ENCODE assay signal across 13 mouse cellular contexts in genomic region chr13:99609151-99610146, GRCm38 (mm10).
DNase-seq lines count a peak whose midpoint lies in the region; ATAC-seq and TF ChIP-seq lines count a peak whose summit lies in the region.
"Had no signal": no experiment of that assay in that cellular context is flagged by ENCODE, and none has a peak within 500 bp of the region (broad histone marks: within the 10 kb centered on the region; RNA-seq: fewer than 3 reads in every experiment).

No protein-coding gene starts in this region.

- DNase-seq in heart, adult 11 months, result peak; percentile 62
- DNase-seq in heart, adult 18-20 months, result no peak
- DNase-seq in forebrain, embryonic 11.5 days (ENCODE audit: low spot score), result peak; percentile 53
- peak; percentile 68 for DNase-seq in hindbrain, postnatal 0 days (ENCODE audit: low spot score)
- DNase-seq in liver, embryonic 11.5 days (ENCODE audit: low spot score), result no peak
- no peak for DNase-seq in urinary bladder, postnatal 25 days (ENCODE audit: low spot score)
- no peak for DNase-seq in adrenal gland, postnatal 14 days
- DNase-seq: heart, adult 2 months; kidney, adult 18-20 months; lung, postnatal 4 days; thymus, postnatal 14 days had no signal

- no peaks in the 10 kb centered on the region for H3K27me3 ChIP-seq in forebrain, embryonic 11.5 days (ENCODE audit: control insufficient read depth, insufficient read depth, low read length)
- H3K27me3 ChIP-seq in hindbrain, postnatal 0 days (ENCODE audit: insufficient read depth, low read length), result no peaks in the 10 kb centered on the region
- peaks cover 7% of the 10 kb centered on the region; the same call in 1 of the 2 replicates for H3K27me3 ChIP-seq in neural tube, embryonic 13.5 days
- no peaks in the 10 kb centered on the region for H3K27me3 ChIP-seq in liver, embryonic 11.5 days (replicated peaks; ENCODE audit: control insufficient read depth, insufficient read depth, low read length)
- H3K27me3 ChIP-seq: limb, embryonic 15.5 days had no signal

- H3K4me1 ChIP-seq in forebrain, embryonic 11.5 days (replicated peaks; ENCODE audit: control insufficient read depth, insufficient read depth, low read length), result peaks cover 13% of the 10 kb centered on the region; the same call in 1 of the 2 replicates
- peaks cover 10% of the 10 kb centered on the region for H3K4me1 ChIP-seq in hindbrain, postnatal 0 days (ENCODE audit: insufficient read depth, low read length)
- H3K4me1 ChIP-seq in neural tube, embryonic 13.5 days (replicated peaks), result peaks cover 23% of the 10 kb centered on the region
- peaks cover 2% of the 10 kb centered on the region for H3K4me1 ChIP-seq in liver, embryonic 11.5 days (replicated peaks; ENCODE audit: control insufficient read depth, insufficient read depth, low read length)

- H3K9me3 ChIP-seq in forebrain, embryonic 11.5 days (ENCODE audit: control insufficient read depth, low read length), result no peaks in the 10 kb centered on the region
- no peaks in the 10 kb centered on the region for H3K9me3 ChIP-seq in hindbrain, postnatal 0 days (ENCODE audit: low read length)
- no peaks in the 10 kb centered on the region for H3K9me3 ChIP-seq in neural tube, embryonic 13.5 days
- H3K9me3 ChIP-seq in liver, embryonic 11.5 days (ENCODE audit: control insufficient read depth, low read length), result no peaks in the 10 kb centered on the region
- H3K9me3 ChIP-seq: limb, embryonic 15.5 days had no signal

- H3K36me3 ChIP-seq in forebrain, embryonic 11.5 days (ENCODE audit: control insufficient read depth, insufficient read depth, low read length), result no peaks in the 10 kb centered on the region
- H3K36me3 ChIP-seq in hindbrain, postnatal 0 days (ENCODE audit: insufficient read depth, low read length), result no peaks in the 10 kb centered on the region
- no peaks in the 10 kb centered on the region for H3K36me3 ChIP-seq in neural tube, embryonic 13.5 days
- no peaks in the 10 kb centered on the region for H3K36me3 ChIP-seq in liver, embryonic 11.5 days (ENCODE audit: control insufficient read depth, insufficient read depth, low read length)
- H3K36me3 ChIP-seq: limb, embryonic 15.5 days had no signal

- TF ChIP-seq CTCF in hindbrain, postnatal 0 days (IDR thresholded peaks at IDR 0.05; ENCODE audit: low read depth), result no peak

- H3K9ac ChIP-seq in forebrain, embryonic 11.5 days (ENCODE audit: low read length), result 0 out of 2 replicates have a peak overlapping the region, but pooled peaks have one; percentile 3
- peak overlapping the region; percentile 33; the same call in 1 of the 2 replicates for H3K9ac ChIP-seq in hindbrain, postnatal 0 days (replicated peaks; ENCODE audit: low read length)
- no peak overlapping the region for H3K9ac ChIP-seq in neural tube, embryonic 13.5 days
- H3K9ac ChIP-seq in liver, embryonic 11.5 days (ENCODE audit: low read depth, low read length), result no peak overlapping the region
- H3K9ac ChIP-seq: limb, embryonic 15.5 days had no signal

- H3K4me3 ChIP-seq in forebrain, embryonic 11.5 days (ENCODE audit: low read depth, low read length), result no peak overlapping the region
- H3K4me3 ChIP-seq in hindbrain, postnatal 0 days (ENCODE audit: low read length), result no peak overlapping the region
- H3K4me3 ChIP-seq in neural tube, embryonic 13.5 days, result no peak overlapping the region
- no peak overlapping the region for H3K4me3 ChIP-seq in liver, embryonic 11.5 days (ENCODE audit: low read depth, low read length)
- H3K4me3 ChIP-seq: heart, adult 2 months; limb, embryonic 15.5 days had no signal

- H3K27ac ChIP-seq in forebrain, embryonic 11.5 days (ENCODE audit: low read depth, low read length), result peak overlapping the region; percentile 63; the same call in 1 of the 2 replicates
- peak overlapping the region; percentile 69 for H3K27ac ChIP-seq in hindbrain, postnatal 0 days
- H3K27ac ChIP-seq in neural tube, embryonic 13.5 days (replicated peaks), result 0 out of 2 replicates have a peak overlapping the region, but pooled peaks have one; percentile 25
- H3K27ac ChIP-seq in liver, embryonic 11.5 days (ENCODE audit: low read depth, low read length), result no peak overlapping the region
- H3K27ac ChIP-seq: heart, adult 2 months; limb, embryonic 15.5 days had no signal

- no peak overlapping the region for H3K4me2 ChIP-seq in forebrain, embryonic 11.5 days (ENCODE audit: low read depth, low read length, severe bottlenecking)
- no peak overlapping the region for H3K4me2 ChIP-seq in hindbrain, postnatal 0 days (ENCODE audit: low read depth, low read length)
- 0 out of 2 replicates have a peak overlapping the region, but pooled peaks have one; percentile 5 for H3K4me2 ChIP-seq in neural tube, embryonic 13.5 days
- H3K4me2 ChIP-seq in liver, embryonic 11.5 days, result no peak overlapping the region
- H3K4me2 ChIP-seq: limb, embryonic 15.5 days had no signal

- WGBS in forebrain, embryonic 11.5 days, result 20% methylated on average over 9 of the region's 9 CpGs
- WGBS in hindbrain, postnatal 0 days, result 17% methylated on average over 9 of the region's 9 CpGs
- 20% methylated on average over 9 of the region's 9 CpGs for WGBS in neural tube, embryonic 13.5 days
- WGBS in liver, embryonic 11.5 days, result 66% methylated on average over 9 of the region's 9 CpGs

- peak; percentile 77 for ATAC-seq in forebrain, embryonic 11.5 days (replicated peaks; ENCODE audit: low FRiP score)
- peak; percentile 67 for ATAC-seq in hindbrain, postnatal 0 days
- ATAC-seq in neural tube, embryonic 13.5 days (ENCODE audit: low read depth), result peak; percentile 77
- no peak for ATAC-seq in liver, embryonic 11.5 days (replicated peaks; ENCODE audit: low FRiP score)

Comparison
In these comparisons a context has a peak if more than half of its experiments do, and no peak if none do; other contexts are left out.
1. DNase-seq: peak in heart, adult 11 months (single experiment), forebrain, embryonic 11.5 days (single experiment) and hindbrain, postnatal 0 days (single experiment); none in heart, adult 18-20 months (0 of 2), liver, embryonic 11.5 days (single experiment), urinary bladder, postnatal 25 days (single experiment) and adrenal gland, postnatal 14 days (single experiment).
2. H3K9ac ChIP-seq: peak in forebrain, embryonic 11.5 days (single experiment) and hindbrain, postnatal 0 days (single experiment); none in neural tube, embryonic 13.5 days (single experiment) and liver, embryonic 11.5 days (single experiment).